Mouse (Mus musculus) megakaryocyte, adult 5-6 weeks (primary cell): ENCODE results near the gene Tmub2. TPM values are rescaled to one million over a fixed set of nuclear protein-coding genes. Genes with fewer than 3 reads are reported as not detected.

Experiments used
- ATAC-seq: 2 replicates; pipeline ENCODE4 v1.8.0; 2016; ENCODE audit warnings: mild to moderate bottlenecking, inconsistent platforms; ENCODE audit not compliant: poor library complexity, severe bottlenecking
- total RNA-seq, 2 experiments: library from RNA; stranded (forward) in 1 of 2; stranded (reverse) in 1 of 2; fragments of 153-499, 151-499 nt in 1 of 2; fragments of 221-1000, 200-1000 nt in 1 of 2; gene quantifications; 2 replicates each; pipeline versions ENCODE4 v1.2.3 to v1.2.4; 2015 to 2017

The Tmub2 gene
- total RNA-seq, 2 experiments from 2014 or later, result 22.0 to 27.0 TPM

DNA sequence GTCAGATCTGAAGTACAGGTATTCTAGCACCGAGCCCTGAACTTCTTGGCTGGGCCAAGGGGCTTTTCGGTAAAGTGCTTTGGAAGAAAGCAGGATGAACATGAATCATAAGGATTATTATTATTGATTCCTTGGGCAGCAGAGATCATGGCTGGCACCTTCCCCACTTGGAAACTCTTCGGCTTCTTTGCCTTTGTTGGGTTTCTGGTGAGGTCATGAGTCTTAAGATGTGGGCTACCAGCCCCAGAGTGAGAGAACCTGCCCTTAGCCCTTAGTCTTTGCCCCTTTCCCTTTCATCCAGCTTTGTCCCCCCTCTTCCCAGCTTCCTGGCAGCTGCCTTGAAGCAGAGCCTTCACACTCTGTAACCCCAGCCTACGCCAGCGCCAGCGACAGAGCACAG is 37.2 kb downstream of the Tmub2 start:
- no peak for ATAC-seq

DNA sequence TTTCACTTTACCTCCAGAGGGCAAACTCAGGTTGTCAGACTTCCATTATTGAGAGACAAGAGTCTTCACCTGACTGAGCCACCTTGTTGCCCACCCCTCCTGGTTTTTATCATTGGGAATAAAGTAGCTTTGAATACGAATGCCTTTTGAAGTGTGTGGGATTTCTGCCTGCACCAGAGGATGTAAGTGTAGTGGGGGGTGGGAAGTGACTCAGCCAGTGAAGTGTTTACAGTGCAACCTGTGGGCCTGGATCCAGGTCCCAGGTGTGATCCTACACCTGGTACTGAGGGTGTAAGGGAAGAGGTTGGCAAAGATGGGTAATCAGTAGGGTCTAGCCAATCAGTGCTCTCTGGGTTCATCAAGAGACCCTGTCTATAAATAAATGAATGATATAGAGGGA is 38.8 kb downstream of the Tmub2 start:
- ATAC-seq, result no peak

DNA sequence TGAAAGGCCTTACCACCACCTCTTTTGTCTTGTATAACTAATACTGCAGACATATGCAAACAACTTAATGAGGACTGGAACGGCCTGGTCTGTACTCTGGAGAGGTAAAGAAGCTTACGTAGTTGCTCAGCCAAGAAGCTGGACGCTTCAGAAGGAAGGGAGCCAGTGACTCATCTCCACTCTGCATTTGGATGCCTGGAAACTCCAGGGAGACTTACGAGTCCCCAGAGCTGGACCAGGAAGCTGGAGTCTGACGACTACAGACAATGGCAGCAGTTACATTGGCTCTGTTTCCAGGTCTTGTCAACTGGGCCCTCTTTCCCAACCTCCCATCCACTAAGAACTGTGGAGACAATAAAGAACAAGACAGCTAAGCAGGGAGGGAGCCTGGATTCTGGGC is 42.5 kb downstream of the Tmub2 start:
- ATAC-seq, result no peak

DNA sequence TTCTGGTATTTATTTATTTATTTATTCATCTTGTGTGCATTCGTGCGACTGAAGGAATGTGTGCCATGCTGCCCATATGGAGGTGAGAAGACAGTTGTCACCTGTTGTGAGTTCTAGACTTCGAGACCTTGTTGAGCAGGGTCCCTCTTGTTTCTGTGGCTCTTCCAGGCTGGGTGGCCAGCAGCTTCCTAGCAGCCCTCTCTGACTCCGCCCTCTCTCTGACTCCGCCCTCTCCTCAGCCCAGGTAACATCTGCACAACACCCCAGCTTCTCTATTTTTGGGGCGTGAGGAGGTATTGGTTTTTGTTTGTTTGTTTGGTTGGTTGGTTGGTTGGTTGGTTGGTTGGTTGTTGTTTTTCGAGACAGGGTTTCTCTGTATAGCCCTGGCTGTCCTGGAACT is 43.1 kb downstream of the Tmub2 start:
- ATAC-seq, result no peak

DNA sequence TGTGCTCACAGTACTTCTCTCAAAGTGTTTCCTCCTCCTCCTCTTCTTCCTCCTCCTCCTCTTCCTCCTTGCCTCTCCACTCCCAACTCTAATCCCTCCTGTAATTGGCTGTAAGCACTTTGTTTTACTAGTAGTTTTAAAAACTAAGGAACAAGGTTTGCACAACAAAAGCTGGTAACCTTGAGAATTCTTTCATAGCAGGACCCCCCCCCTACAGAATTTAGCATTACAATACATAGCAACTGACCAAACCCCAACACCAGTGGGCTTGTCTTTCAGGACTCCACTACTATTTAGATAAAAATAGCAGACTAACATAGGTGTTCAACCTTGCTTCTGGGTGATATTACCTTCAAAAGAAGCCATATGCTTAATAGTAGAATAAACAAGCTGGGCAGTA is 44.8 kb downstream of the Tmub2 start:
- no peak for ATAC-seq

DNA sequence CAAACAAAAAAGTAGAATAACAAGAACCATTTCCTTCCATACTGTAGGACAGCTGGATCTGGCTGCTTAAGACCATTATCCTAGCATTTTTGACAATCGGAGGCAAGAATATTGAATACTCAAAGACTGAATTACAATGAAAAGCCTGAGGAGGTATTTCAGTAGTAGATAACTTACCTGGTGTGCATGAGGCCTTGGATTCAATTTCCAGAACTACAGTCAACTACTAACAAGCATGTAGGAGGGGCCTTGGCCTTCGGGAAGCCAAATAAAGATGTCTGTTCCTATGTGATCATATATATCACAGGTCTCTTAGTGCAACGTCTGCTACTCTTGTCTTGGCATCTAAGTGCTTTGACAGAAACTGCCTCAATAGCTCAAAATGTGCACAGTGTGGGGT is 45.3 kb downstream of the Tmub2 start:
- no peak for ATAC-seq

DNA sequence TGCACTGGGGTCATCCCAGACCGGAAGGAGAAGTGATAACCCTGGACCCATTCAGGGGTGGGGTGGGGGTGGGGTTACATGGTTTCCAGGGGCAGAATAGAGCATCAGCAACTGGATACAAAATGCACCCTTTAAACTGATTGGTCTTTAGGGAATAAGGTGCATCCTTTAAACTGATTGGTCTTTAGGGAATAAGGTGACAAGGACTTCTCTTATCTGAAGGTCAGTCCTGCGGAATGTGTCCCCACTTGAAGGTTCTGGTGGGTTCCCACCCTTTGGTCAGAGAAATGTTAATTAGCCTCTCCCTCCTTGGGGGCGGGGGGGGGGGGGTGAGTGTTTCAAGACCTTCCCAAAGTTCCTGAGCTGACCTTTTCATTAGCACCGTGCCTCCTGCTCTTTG is 47.1 kb downstream of the Tmub2 start:
- no peak for ATAC-seq

DNA sequence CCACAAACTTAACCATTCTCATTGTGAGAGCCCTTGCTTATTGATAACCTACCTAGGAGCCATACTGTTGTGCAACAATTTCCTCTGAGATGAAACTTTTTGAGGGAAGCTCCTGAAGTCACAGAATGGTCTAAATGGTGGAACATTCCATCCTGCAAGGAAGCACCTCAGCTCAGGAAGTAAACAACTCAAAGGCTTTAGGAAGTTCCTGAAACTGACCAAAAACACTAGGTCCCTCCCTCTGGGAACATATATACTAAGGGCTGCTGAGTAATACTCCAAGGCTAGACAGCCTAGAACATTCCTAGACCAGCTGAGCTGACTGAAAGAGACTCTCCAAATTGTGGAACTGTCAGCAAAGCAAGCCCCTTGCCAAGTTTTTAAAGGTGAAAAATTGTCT is 48.3 kb downstream of the Tmub2 start:
- ATAC-seq, result no peak

DNA sequence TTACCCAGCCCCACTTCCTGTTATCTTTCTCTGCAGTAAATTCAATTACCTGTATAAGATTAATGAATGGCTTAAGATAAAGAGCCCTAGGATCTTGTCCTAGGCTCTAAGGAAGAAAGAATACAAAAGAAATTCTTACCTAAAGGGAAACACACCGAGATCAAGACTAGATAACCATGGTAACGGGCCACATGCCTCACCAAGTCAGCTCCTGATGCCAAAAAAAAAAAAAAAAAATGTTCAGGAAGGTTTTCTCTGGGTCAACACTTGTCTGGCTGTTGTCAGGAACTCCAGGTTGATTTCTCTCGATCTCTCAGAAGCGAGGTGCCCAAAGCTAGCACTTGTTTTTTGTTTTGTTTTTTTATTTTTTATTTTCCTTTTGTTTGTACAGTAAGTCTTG is 49.3 kb downstream of the Tmub2 start:
- no peak for ATAC-seq

DNA sequence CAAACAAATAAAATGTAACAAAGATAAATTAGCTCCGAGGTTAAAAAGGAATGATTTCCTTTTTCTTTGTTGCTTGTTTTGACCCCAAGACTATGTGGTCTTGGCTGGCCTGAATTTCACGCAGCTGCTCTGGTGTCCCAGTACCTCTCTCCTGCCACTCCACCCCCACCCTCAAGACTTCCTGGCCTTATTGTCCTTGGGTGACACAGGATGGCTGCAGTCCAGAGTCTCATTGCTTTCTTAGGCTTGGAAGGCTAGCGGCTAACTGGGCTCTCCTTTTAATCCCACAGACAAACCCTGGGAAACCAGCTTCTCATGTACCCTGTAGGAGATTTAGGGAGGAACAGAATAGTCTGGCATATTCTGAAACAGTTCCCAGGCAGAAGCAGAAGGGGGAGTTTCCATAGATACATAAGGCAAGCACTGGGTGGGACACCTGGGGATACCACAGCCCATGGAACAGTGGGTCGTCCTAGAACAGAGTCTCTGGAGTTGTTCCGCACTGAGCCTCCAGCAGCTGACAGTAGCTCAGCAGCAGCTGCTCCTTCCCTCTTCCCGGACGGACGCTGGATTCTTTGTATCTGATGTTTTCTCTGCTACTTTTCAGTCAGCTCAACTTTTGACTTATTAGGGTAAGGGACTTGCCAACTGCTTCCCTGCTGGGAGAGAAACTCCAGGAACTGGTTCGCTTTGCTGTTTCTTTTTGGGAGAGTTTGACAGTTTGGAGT is 50.4 kb downstream of the Tmub2 start:
- ATAC-seq, result no peak

DNA sequence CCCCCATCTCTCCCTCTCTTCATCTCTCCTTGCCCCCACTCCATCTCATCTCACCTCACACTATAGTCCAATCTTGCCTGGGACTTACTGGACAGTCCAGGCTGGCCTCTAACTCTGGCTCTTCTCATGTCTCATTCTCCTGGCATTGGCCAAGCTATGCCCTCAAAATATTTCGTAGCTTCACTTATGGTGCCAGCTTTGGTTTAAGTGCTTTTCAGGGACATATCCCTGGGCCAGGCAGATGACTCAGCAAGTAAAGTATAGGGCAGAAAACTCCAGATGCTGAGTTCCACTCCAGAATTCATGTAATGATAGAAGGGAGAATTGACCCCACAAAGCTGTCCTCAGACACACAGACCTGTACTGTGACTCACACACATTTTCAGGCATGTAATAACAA is 51.5 kb downstream of the Tmub2 start:
- no peak for ATAC-seq

DNA sequence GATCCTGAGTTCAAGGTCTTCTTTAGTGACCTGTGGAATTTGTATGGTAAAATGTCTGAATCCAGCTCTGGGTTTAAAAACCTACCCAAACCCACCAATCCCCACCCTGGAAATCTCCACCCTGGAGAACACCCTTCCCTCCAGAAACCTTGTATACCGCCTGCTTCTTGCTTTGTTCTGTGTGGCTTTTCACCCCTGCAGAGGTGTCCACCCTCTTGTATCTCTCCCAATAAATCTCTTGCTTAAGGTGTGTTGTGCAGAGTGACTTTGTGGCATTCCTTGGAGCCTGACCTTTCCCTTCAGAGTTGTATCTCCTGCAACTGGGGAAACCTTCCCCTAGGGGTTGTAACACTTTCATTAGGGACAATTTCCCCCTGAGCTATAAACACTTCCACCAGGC is 53.2 kb downstream of the Tmub2 start:
- ATAC-seq, result no peak

DNA sequence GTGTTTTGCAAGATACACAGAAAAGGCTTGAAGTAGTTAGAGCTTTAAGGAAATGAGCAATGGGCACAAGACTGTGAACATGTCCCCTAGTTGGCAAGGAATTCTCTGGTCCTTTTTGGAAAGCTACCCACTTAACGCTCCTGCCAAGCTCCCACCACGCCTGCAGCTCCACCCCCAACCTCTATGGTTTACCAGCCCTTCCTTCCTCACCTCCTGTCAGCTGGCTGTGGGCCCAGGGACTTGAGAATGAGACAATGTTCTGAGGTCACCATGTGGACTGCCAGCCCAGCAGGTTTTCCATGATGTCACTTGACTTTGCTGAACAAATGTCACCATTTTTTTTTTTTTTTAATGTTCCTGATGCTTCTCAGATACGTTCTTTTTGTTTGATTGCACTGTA is 53.8 kb downstream of the Tmub2 start:
- ATAC-seq, result no peak

Other genes with a start within 250 kb of the Tmub2 start
- gene Cd300lg, start 243.4 kb upstream of the Tmub2 start, total RNA-seq (2015), result 56.1 and 63.1 TPM in 2 replicates
- 37.9 and 40.4 TPM in 2 replicates for gene Cd300lg, start 243.4 kb upstream of the Tmub2 start, total RNA-seq (2017)
- 0.02 and 0.57 TPM in 2 replicates for gene Mpp2, start 196.4 kb upstream of the Tmub2 start, total RNA-seq (2015)
- gene Mpp2, start 196.4 kb upstream of the Tmub2 start, total RNA-seq (2017), result 0.11 TPM in 1 of 2 replicates, not detected in the other
- gene Ppy, start 183.6 kb upstream of the Tmub2 start, total RNA-seq (2015), result not detected in 2 replicates
- gene Ppy, start 183.6 kb upstream of the Tmub2 start, total RNA-seq (2017), result not detected in 2 replicates
- gene Pyy, start 177.1 kb upstream of the Tmub2 start, total RNA-seq (2015), result not detected in 2 replicates
- gene Pyy, start 177.1 kb upstream of the Tmub2 start, total RNA-seq (2017), result not detected in 2 replicates
- not detected in 2 replicates for gene Nags, start 139.4 kb upstream of the Tmub2 start, total RNA-seq (2015)
- not detected in 2 replicates for gene Nags, start 139.4 kb upstream of the Tmub2 start, total RNA-seq (2017)
- 7.9 and 8.4 TPM in 2 replicates for gene Tmem101, start 128.5 kb upstream of the Tmub2 start, total RNA-seq (2015)
- gene Tmem101, start 128.5 kb upstream of the Tmub2 start, total RNA-seq (2017), result 12.5 and 16.3 TPM in 2 replicates
- 81.3 and 83.9 TPM in 2 replicates for gene Lsm12, start 99.6 kb upstream of the Tmub2 start, total RNA-seq (2015)
- 43.0 and 46.5 TPM in 2 replicates for gene Lsm12, start 99.6 kb upstream of the Tmub2 start, total RNA-seq (2017)
- gene G6pc3, start 95.3 kb upstream of the Tmub2 start, total RNA-seq (2015), result 23.4 and 23.8 TPM in 2 replicates
- 14.7 and 19.1 TPM in 2 replicates for gene G6pc3, start 95.3 kb upstream of the Tmub2 start, total RNA-seq (2017)
- gene Hdac5, start 54.8 kb upstream of the Tmub2 start, total RNA-seq (2015), result 35.0 and 47.6 TPM in 2 replicates
- gene Hdac5, start 54.8 kb upstream of the Tmub2 start, total RNA-seq (2017), result 36.2 and 36.5 TPM in 2 replicates
- 8.7 and 12.8 TPM in 2 replicates for gene BC030867, start 36.0 kb upstream of the Tmub2 start, total RNA-seq (2015)
- 4.6 and 5.0 TPM in 2 replicates for gene BC030867, start 36.0 kb upstream of the Tmub2 start, total RNA-seq (2017)
- gene Asb16, start 16.2 kb upstream of the Tmub2 start, total RNA-seq (2015), result 0.04 TPM in 1 of 2 replicates, not detected in the other
- not detected in 2 replicates for gene Asb16, start 16.2 kb upstream of the Tmub2 start, total RNA-seq (2017)
- 24.9 and 26.9 TPM in 2 replicates for gene Atxn7l3, start 11.7 kb downstream of the Tmub2 start, total RNA-seq (2015)
- gene Atxn7l3, start 11.7 kb downstream of the Tmub2 start, total RNA-seq (2017), result 25.5 and 25.7 TPM in 2 replicates
- gene Ubtf, start 34.8 kb downstream of the Tmub2 start, total RNA-seq (2015), result 19.6 and 22.4 TPM in 2 replicates
- gene Ubtf, start 34.8 kb downstream of the Tmub2 start, total RNA-seq (2017), result 82.8 and 90.2 TPM in 2 replicates
- 3.3 and 8.2 TPM in 2 replicates for gene Slc4a1, start 81.3 kb downstream of the Tmub2 start, total RNA-seq (2015)
- gene Slc4a1, start 81.3 kb downstream of the Tmub2 start, total RNA-seq (2017), result 3.3 and 7.2 TPM in 2 replicates
- not detected in 2 replicates for gene Rundc3a, start 108.5 kb downstream of the Tmub2 start, total RNA-seq (2015)
- gene Rundc3a, start 108.5 kb downstream of the Tmub2 start, total RNA-seq (2017), result not detected in 2 replicates
- 41.5 and 47.5 TPM in 2 replicates for gene Slc25a39, start 123.0 kb downstream of the Tmub2 start, total RNA-seq (2015)
- gene Slc25a39, start 123.0 kb downstream of the Tmub2 start, total RNA-seq (2017), result 20.5 and 22.8 TPM in 2 replicates
- gene Grn, start 145.4 kb downstream of the Tmub2 start, total RNA-seq (2015), result 509 and 566 TPM in 2 replicates
- gene Grn, start 145.4 kb downstream of the Tmub2 start, total RNA-seq (2017), result 201 and 225 TPM in 2 replicates
- gene Fam171a2, start 162.8 kb downstream of the Tmub2 start, total RNA-seq (2015), result 0.09 TPM in 1 of 2 replicates, not detected in the other
- not detected in 2 replicates for gene Fam171a2, start 162.8 kb downstream of the Tmub2 start, total RNA-seq (2017)
- 13.2 and 16.0 TPM in 2 replicates for gene Itga2b, start 185.2 kb downstream of the Tmub2 start, total RNA-seq (2015)
- 13.2 and 17.9 TPM in 2 replicates for gene Itga2b, start 185.2 kb downstream of the Tmub2 start, total RNA-seq (2017)